Mouse (Mus musculus): Measurements from ENCODE around the gene Zfp597. TPM values are rescaled to one million over a fixed set of nuclear protein-coding genes. Genes with fewer than 3 reads are reported as not detected.
"Not testable (repeated sequence)": the region's sequence is repeated elsewhere in the genome, so short reads cannot be mapped to it uniquely, and the experiment has no call there.

Gene Zfp597
- polyA plus RNA-seq, 1 experiment from 2014 or later, result 5.4 TPM

GRCm38 (mm10) chr16:3895173-3895792 lies 10.9 kb upstream of the Zfp597 start:
- no peaks in the 10 kb centered on the region for H3K27me3 ChIP-seq (ENCODE audit: insufficient read depth, poor library complexity, severe bottlenecking)
- 67% methylated on average over 9 of the region's 9 CpGs for WGBS
- no peak for DNase-seq (ENCODE audit: low spot score)
- H3K9me3 ChIP-seq, result no peaks in the 10 kb centered on the region
- H3K4me3 ChIP-seq, result no peak overlapping the region
- peaks cover 8% of the 10 kb centered on the region; the same call in 1 of the 2 replicates for H3K4me1 ChIP-seq
- H3K36me3 ChIP-seq, result peaks cover 49% of the 10 kb centered on the region
- no peak overlapping the region for H3K27ac ChIP-seq

- Histone ChIP-seq H3K27me3 (ENCODE audit: insufficient read depth, poor library complexity, severe bottlenecking) (no peaks in the 10 kb centered on the region), H3K4me3 (no peak overlapping the region), H3K9me3 (no peaks in the 10 kb centered on the region), H3K36me3 (peaks cover 35% of the 10 kb centered on the region), H3K27ac (peak overlapping the region; percentile 38; the same call in 1 of the 2 replicates), H3K4me1 (peaks cover 8% of the 10 kb centered on the region; the same call in 1 of the 2 replicates)
- 44% methylated on average over 3 of the region's 3 CpGs for WGBS
- no peak for DNase-seq (ENCODE audit: low spot score)
These were observed 9.4 kb upstream of the Zfp597 start for GRCm38 (mm10) chr16:3893739-3894138.

DNA sequence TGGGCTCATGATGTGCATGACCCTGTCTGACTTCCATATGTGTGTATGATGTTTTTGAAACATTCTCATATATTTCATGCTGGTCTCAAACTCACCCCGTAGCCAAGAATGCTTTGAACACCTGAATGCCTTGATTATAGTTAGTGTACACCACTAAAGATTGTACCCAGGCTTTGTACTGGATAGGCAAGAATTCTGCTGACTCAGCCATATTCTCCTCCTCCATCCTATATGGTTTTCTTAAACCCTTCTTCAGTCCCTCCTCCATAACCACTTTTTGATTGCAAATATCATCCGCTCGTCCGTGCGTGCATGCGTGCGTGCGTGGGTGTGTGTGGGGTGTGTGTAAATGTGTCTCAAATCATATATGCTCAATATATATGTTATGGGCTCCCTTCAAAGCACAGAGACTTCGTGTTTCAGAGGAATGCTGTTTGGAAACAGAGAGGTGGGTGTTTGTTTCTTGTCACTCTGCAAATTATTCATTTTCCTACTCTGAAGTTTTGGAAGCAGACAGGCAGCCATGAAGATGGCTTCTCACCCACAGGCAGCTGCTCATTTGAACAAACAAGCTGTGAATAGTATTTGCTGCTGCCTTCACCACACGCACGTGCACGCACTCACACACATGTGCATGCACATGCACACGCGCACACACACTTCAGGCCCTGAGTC lies 7.4 kb upstream of the Zfp597 start:
- H3K4me3 ChIP-seq, result no peak overlapping the region
- H3K4me1 ChIP-seq, result peaks cover 8% of the 10 kb centered on the region; the same call in 1 of the 2 replicates
- peaks cover 19% of the 10 kb centered on the region for H3K36me3 ChIP-seq
- H3K27me3 ChIP-seq (ENCODE audit: insufficient read depth, poor library complexity, severe bottlenecking), result no peaks in the 10 kb centered on the region
- H3K27ac ChIP-seq, result no peak overlapping the region
- WGBS, result 91% methylated on average over 14 of the region's 14 CpGs
- DNase-seq (ENCODE audit: low spot score), result no peak
- H3K9me3 ChIP-seq, result no peaks in the 10 kb centered on the region

- no peaks in the 10 kb centered on the region for H3K27me3 ChIP-seq (ENCODE audit: insufficient read depth, poor library complexity, severe bottlenecking)
- 3% methylated on average over 10 of the region's 10 CpGs for WGBS
- H3K9me3 ChIP-seq, result no peaks in the 10 kb centered on the region
- peak overlapping the region; percentile 97 for H3K4me3 ChIP-seq
- H3K36me3 ChIP-seq, result 0 out of 2 replicates have a peak, but pooled peaks cover 7% of the 10 kb centered on the region
- DNase-seq (ENCODE audit: low spot score), result no peak
- peak overlapping the region; percentile 96 for H3K27ac ChIP-seq
- peaks cover 13% of the 10 kb centered on the region for H3K4me1 ChIP-seq
These were observed 807 bp upstream of the Zfp597 start for GRCm38 (mm10) chr16:3885065-3885670.

DNA sequence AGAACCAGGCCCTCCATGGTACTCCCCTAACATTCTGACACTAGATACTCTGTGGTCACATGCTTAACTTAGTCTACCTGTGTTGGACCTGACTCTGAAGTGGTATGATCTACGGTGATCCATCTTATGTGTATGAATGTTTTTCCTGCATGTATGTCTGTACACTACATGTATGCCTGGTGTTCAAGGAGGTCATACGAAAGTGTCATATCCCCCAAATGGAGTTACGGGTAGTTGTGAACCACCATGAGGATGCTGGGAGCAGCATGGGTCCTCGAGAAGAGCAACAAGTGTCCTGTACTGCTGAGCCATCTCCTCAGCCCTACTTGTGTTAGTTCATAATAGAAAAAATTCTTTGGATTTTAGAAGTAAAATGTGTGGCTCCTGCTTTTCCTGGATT lies 8.0 kb downstream of the Zfp597 start:
- 84% methylated on average over 4 of the region's 4 CpGs for WGBS
- H3K27ac ChIP-seq, result no peak overlapping the region

DNA sequence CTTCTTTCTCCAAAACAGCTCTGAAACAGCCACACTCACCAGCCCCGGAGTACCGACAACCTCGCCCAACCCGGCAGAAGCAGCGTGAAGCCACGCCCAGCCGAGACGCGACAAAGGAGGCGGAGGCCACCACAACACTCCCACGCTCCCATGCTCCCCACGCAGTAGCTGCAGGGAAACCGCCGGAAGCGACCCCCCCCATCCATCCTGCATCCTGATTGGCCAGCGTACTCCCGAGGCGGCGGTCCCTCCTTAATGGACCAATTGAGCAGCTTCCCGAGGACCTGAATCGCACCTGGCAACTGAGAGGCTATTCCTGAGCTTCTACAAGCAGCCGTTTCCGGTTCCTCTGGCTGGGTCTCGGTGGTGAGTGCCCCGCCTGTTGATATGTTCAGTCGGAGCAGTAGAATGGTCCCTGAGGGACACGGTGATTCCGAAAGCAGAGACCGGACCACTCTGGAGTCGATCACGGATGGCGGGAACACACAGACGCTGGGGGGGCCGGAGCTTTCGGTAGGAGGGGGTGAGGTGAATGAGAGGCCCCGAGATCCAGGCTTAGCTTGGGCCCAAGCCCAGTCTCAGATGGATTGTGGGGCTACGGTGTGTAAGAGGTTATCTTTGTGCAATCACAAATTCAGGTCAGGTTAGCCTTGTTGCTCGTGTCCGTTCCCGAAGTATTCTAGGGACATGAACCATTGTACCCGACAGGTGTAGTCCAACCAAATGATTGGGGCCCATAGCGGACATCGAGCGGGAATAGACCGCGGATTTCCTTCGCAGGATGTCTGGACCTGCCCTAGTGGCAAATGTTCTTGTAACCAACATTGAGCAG lies 11.9 kb downstream of the Zfp597 start, which contains the start of gene Naa60:
TSS of gene Naa60 (plus strand) at position 160 of the 832 bp plus-strand sequence.
- peak; percentile 98 for DNase-seq (ENCODE audit: low spot score)

More for the DNA sequence above, 8.0 kb downstream of the Zfp597 start:
- peaks cover 7% of the 10 kb centered on the region; the same call in 1 of the 2 replicates for H3K4me1 ChIP-seq
- H3K9me3 ChIP-seq, result no peaks in the 10 kb centered on the region
- no peak overlapping the region for H3K4me3 ChIP-seq
- H3K36me3 ChIP-seq, result peaks cover 8% of the 10 kb centered on the region
- no peaks in the 10 kb centered on the region for H3K27me3 ChIP-seq (ENCODE audit: insufficient read depth, poor library complexity, severe bottlenecking)
- DNase-seq (ENCODE audit: low spot score), result no peak

GRCm38 (mm10) chr16:3871815-3872214 lies 12.5 kb downstream of the Zfp597 start:
- H3K36me3 ChIP-seq, result peaks cover 22% of the 10 kb centered on the region; the same call in 1 of the 2 replicates
- H3K4me1 ChIP-seq, result peaks cover 7% of the 10 kb centered on the region; the same call in 1 of the 2 replicates
- peak overlapping the region; percentile 90 for H3K27ac ChIP-seq
- peak overlapping the region; percentile 79 for H3K4me3 ChIP-seq
- 3% methylated on average over 16 of the region's 16 CpGs for WGBS
- H3K27me3 ChIP-seq (ENCODE audit: insufficient read depth, poor library complexity, severe bottlenecking), result no peaks in the 10 kb centered on the region
- no peak for DNase-seq (ENCODE audit: low spot score)
- no peaks in the 10 kb centered on the region for H3K9me3 ChIP-seq

More for the DNA sequence above, 11.9 kb downstream of the Zfp597 start, which contains the start of gene Naa60:
- H3K4me3 ChIP-seq, result peak within 1 kb of the TSS; percentile 79
- WGBS, result 5% methylated on average over 47 of the region's 47 CpGs
- H3K4me1 ChIP-seq, result peaks cover 7% of the 10 kb centered on the region; the same call in 1 of the 2 replicates
- H3K9me3 ChIP-seq, result no peaks in the 10 kb centered on the region
- H3K36me3 ChIP-seq, result peaks cover 17% of the 10 kb centered on the region; the same call in 1 of the 2 replicates
- peak within 1 kb of the TSS; percentile 90 for H3K27ac ChIP-seq
- no peaks in the 10 kb centered on the region for H3K27me3 ChIP-seq (ENCODE audit: insufficient read depth, poor library complexity, severe bottlenecking)

- WGBS, result 87% methylated on average over 4 of the region's 4 CpGs
- Histone ChIP-seq H3K36me3 (peaks cover 22% of the 10 kb centered on the region), H3K9me3 (no peaks in the 10 kb centered on the region), H3K4me3 (no peak overlapping the region), H3K27me3 (ENCODE audit: insufficient read depth, poor library complexity, severe bottlenecking) (no peaks in the 10 kb centered on the region), H3K4me1 (no peaks in the 10 kb centered on the region), H3K27ac (no peak overlapping the region)
- no peak for DNase-seq (ENCODE audit: low spot score)
These were observed 25.1 kb downstream of the Zfp597 start for GRCm38 (mm10) chr16:3859254-3859653.

DNA sequence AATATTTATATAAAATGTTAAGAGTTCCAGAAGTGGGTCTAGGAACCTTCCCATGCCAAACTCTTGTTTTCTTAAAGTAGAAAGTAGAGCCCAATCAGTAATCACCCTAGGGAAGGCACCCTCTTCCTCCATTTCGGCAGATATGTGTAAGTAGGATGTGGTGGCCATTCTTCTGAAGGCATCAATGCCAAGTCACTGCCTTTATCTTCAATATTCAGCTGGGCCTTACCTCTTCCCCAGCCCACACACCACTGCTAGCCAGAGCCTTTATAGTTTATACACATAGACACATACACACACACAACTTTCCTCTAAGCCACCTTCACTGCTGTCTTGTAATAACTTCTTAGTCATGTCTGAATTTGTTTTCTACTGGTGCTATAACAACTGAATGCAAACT lies 28.6 kb downstream of the Zfp597 start:
- Histone ChIP-seq H3K27me3 (ENCODE audit: insufficient read depth, poor library complexity, severe bottlenecking) (no peaks in the 10 kb centered on the region), H3K27ac (no peak overlapping the region), H3K4me3 (no peak overlapping the region), H3K4me1 (no peaks in the 10 kb centered on the region; the same call in 1 of the 2 replicates), H3K9me3 (no peaks in the 10 kb centered on the region), H3K36me3 (peaks cover 3% of the 10 kb centered on the region; the same call in 1 of the 2 replicates)
- DNase-seq (ENCODE audit: low spot score), result no peak
- WGBS, result 74% methylated on average over 1 of the region's 1 CpGs

DNA sequence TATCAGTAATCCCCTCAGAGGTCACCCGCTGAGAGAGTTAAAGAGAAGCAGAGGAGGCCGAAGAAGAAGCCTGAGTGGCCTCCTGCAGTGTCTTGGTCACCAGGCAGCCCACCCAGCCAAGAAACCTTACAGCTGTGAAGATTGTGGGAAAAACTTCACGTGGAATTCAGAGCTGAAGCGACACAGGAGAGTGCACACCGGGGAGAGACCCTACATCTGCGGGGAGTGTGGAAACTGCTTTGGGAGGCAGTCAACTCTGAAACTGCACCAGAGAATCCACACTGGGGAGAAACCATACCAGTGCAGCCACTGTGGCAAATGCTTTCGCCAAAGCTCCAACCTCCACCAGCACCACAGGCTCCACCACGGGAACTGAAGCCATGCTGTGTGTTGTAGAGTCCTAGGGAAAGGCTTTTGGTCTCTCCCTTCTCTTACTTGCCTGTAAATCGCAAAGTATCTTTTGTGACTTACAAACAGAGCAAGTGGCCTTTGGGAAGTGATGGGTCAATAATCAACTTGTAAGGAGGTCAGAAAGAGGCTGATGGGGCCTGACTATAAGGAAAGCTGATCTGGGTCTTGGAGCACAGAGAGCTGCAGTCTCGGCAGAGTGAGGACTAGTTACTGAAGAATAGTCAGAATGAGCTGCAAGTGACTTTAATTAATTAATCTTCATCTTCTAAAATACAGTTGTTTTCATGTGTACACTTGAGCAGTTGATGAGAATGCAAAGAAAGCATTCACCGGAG lies 29.8 kb downstream of the Zfp597 start:
- 59% methylated on average over 11 of the region's 11 CpGs for WGBS
- Histone ChIP-seq H3K4me3 (no peak overlapping the region), H3K4me1 (no peaks in the 10 kb centered on the region; the same call in 1 of the 2 replicates), H3K9me3 (no peaks in the 10 kb centered on the region), H3K36me3 (no peaks in the 10 kb centered on the region), H3K27ac (no peak overlapping the region), H3K27me3 (ENCODE audit: insufficient read depth, poor library complexity, severe bottlenecking) (no peaks in the 10 kb centered on the region)
- DNase-seq (ENCODE audit: low spot score), result no peak

DNA sequence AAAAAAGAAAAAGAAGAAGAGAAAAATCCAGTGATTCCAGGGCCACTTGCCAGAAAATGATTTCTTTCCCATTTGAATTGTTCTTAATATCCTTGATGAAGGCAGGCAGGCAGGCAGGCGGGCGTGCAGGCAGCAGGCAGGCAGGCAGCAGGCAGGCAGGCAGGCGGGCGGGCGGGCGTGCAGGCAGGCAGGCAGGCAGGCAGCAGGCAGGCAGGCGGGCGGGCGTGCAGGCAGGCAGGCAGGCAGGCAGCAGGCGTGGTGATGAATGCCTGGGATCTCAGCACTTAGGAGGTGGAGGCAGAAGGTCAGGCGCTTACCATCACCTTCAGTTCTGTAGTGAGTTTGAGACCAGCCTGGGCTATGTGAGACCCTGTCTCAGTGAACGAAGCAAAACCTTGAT lies 31.8 kb downstream of the Zfp597 start:
- no peaks in the 10 kb centered on the region for H3K36me3 ChIP-seq
- peaks cover 6% of the 10 kb centered on the region for H3K4me1 ChIP-seq
- no peaks in the 10 kb centered on the region for H3K9me3 ChIP-seq
- H3K4me3 ChIP-seq, result peak overlapping the region; percentile 9; the same call in 1 of the 2 replicates
- WGBS, result 19% methylated on average over 12 of the region's 12 CpGs
- H3K27me3 ChIP-seq (ENCODE audit: insufficient read depth, poor library complexity, severe bottlenecking), result no peaks in the 10 kb centered on the region
- no peak for DNase-seq (ENCODE audit: low spot score)
- no peak overlapping the region for H3K27ac ChIP-seq

- not testable (repeated sequence) for H3K36me3 ChIP-seq; H3K4me1 ChIP-seq; H3K27me3 ChIP-seq (ENCODE audit: insufficient read depth, poor library complexity, severe bottlenecking); H3K27ac ChIP-seq; H3K9me3 ChIP-seq; H3K4me3 ChIP-seq; DNase-seq (ENCODE audit: low spot score)
- WGBS, result 83% methylated on average over 13 of the region's 13 CpGs
These were observed 33.1 kb downstream of the Zfp597 start for GRCm38 (mm10) chr16:3851301-3851700.

All from heart, embryonic 10.5 days (tissue).